Mouse (Mus musculus) lung, postnatal 0 days (tissue): ENCODE results near the gene Rerg. TPM values are rescaled to one million over a fixed set of nuclear protein-coding genes. Genes with fewer than 3 reads are reported as not detected.

Experiments used
- ATAC-seq: fragments of 200-750 bp; cut with Nextera tagmentation; 2 replicates; pipeline ENCODE4 v1.8.0; 2017; ENCODE audit warnings: moderate library complexity
- DNase-seq: peaks from one replicate; pipeline ENCODE4 v3.0.0-alpha.2; 2016; ENCODE audit warnings: low spot score
- H3K27ac ChIP-seq: fragments of 300-500 bp; sonication (generic); 2 replicates; pipeline ENCODE4 v1.5.1; 2014; ENCODE audit warnings: antibody characterized with exemption, mild to moderate bottlenecking, low read length, mixed read lengths
- H3K27me3 ChIP-seq: fragments of 300-500 bp; sonication (generic); replicated peaks from 2 replicates; pipeline ENCODE4 v1.6.1; 2014; ENCODE audit warnings: low read length, mixed read lengths; ENCODE audit not compliant: insufficient read depth
- H3K36me3 ChIP-seq: fragments of 300-500 bp; sonication (generic); 2 replicates; pipeline ENCODE4 v1.6.1; 2014; ENCODE audit warnings: low read length, mixed read lengths; ENCODE audit not compliant: insufficient read depth
- H3K4me1 ChIP-seq: fragments of 300-500 bp; sonication (generic); 2 replicates; pipeline ENCODE4 v1.6.1; 2014; ENCODE audit warnings: antibody characterized with exemption, low read depth, low read length, mixed read lengths; ENCODE audit not compliant: insufficient read depth
- H3K4me2 ChIP-seq: fragments of 300-500 bp; sonication (generic); replicated peaks from 2 replicates; pipeline ENCODE4 v1.6.1; 2014; ENCODE audit warnings: low read depth, mild to moderate bottlenecking, low read length, moderate library complexity, mixed read lengths
- H3K4me3 ChIP-seq: fragments of 300-500 bp; sonication (generic); 2 replicates; pipeline ENCODE4 v1.5.1; 2014; ENCODE audit warnings: low read depth, low read length
- H3K9ac ChIP-seq: fragments of 300-500 bp; sonication (generic); replicated peaks from 2 replicates; pipeline ENCODE4 v1.6.1; 2014; ENCODE audit warnings: low read depth, mild to moderate bottlenecking
- H3K9me3 ChIP-seq: fragments of 300-500 bp; sonication (generic); 2 replicates; pipeline ENCODE4 v1.6.1; 2016; ENCODE audit warnings: low read length, mixed read lengths
- CTCF ChIP-seq: IDR thresholded peaks from 2 replicates; pipeline ENCODE4 v1.5.1; 2016; ENCODE audit warnings: antibody characterized with exemption, mild to moderate bottlenecking
- EP300 ChIP-seq: IDR thresholded peaks from 2 replicates; pipeline ENCODE4 v1.6.1; 2016; ENCODE audit warnings: antibody characterized with exemption, mild to moderate bottlenecking, control low read depth
- WGBS: fragments of 180-500 bp; shearing (Covaris S2); extraction: QIAGEN DNeasy Blood & Tissue Kit; methylation state at CpG from one replicate; pipeline ENCODE4 v1.1.7; 2014; 5-methylcytosine and 5-hydroxymethylcytosine counted together
- polyA plus RNA-seq: library from polyadenylated mRNA; unstranded; fragments of >200 nt; fragmentation: Nextera tagmentation; extraction: Ambion mirVana; gene quantifications from 2 replicates; pipeline ENCODE4 v1.2.1, GENCODE M21; 2015

The Rerg gene
- polyA plus RNA-seq, 1 experiment from 2014 or later = 42.9 TPM

GRCm38 (mm10) chr6:137064786-137065185, 105.5 kb downstream of the Rerg start:
- ATAC-seq = no peak
- WGBS = 87% methylated on average over 14 of the region's 14 CpGs
- no peak for TF ChIP-seq EP300
- no peak for TF ChIP-seq CTCF

GRCm38 (mm10) chr6:137063239-137063940, 106.9 kb downstream of the Rerg start:
- Histone ChIP-seq H3K9ac (no peak overlapping the region), H3K9me3 (no peaks in the 10 kb centered on the region), H3K36me3 (no peaks in the 10 kb centered on the region), H3K4me1 (no peaks in the 10 kb centered on the region), H3K4me3 (no peak overlapping the region), H3K4me2 (no peak overlapping the region), H3K27me3 (no peaks in the 10 kb centered on the region), H3K27ac (no peak overlapping the region)
- no peak for DNase-seq
- TF ChIP-seq CTCF (no peak), EP300 (no peak)
- ATAC-seq = peak; percentile 23; the same call in 1 of the 2 replicates
- 51% methylated on average over 10 of the region's 10 CpGs for WGBS

More at GRCm38 (mm10) chr6:137064786-137065185, 105.5 kb downstream of the Rerg start:
- Histone ChIP-seq H3K9me3 (no peaks in the 10 kb centered on the region), H3K36me3 (no peaks in the 10 kb centered on the region), H3K27me3 (no peaks in the 10 kb centered on the region), H3K9ac (no peak overlapping the region), H3K4me3 (no peak overlapping the region), H3K27ac (no peak overlapping the region), H3K4me1 (no peaks in the 10 kb centered on the region), H3K4me2 (no peak overlapping the region)
- no peak for DNase-seq

- H3K27ac ChIP-seq = no peak overlapping the region
- WGBS = 84% methylated on average over 18 of the region's 18 CpGs
- H3K27me3 ChIP-seq = no peaks in the 10 kb centered on the region
- H3K4me3 ChIP-seq = no peak overlapping the region
- no peak for ATAC-seq
- H3K9me3 ChIP-seq = no peaks in the 10 kb centered on the region
- H3K36me3 ChIP-seq = no peaks in the 10 kb centered on the region
- no peak overlapping the region for H3K4me2 ChIP-seq
- no peak overlapping the region for H3K9ac ChIP-seq
- no peak for DNase-seq
- TF ChIP-seq CTCF (no peak), EP300 (no peak)
- no peaks in the 10 kb centered on the region for H3K4me1 ChIP-seq
Observed at GRCm38 (mm10) chr6:137061880-137062531, 108.3 kb downstream of the Rerg start.

- DNase-seq = no peak
- TF ChIP-seq EP300 (no peak), CTCF (no peak)
- WGBS = 66% methylated on average over 5 of the region's 5 CpGs
Observed at GRCm38 (mm10) chr6:137060595-137060994, 109.7 kb downstream of the Rerg start.

GRCm38 (mm10) chr6:137058257-137058656, 112.0 kb downstream of the Rerg start:
- DNase-seq = no peak
- Histone ChIP-seq H3K4me1 (no peaks in the 10 kb centered on the region), H3K27me3 (no peaks in the 10 kb centered on the region), H3K4me3 (no peak overlapping the region), H3K36me3 (no peaks in the 10 kb centered on the region), H3K9ac (no peak overlapping the region), H3K9me3 (no peaks in the 10 kb centered on the region), H3K4me2 (no peak overlapping the region), H3K27ac (no peak overlapping the region)
- 97% methylated on average over 2 of the region's 2 CpGs for WGBS
- no peak for ATAC-seq
- TF ChIP-seq CTCF (no peak), EP300 (no peak)

More at GRCm38 (mm10) chr6:137060595-137060994, 109.7 kb downstream of the Rerg start:
- no peak for ATAC-seq
- Histone ChIP-seq H3K9me3 (no peaks in the 10 kb centered on the region), H3K27me3 (no peaks in the 10 kb centered on the region), H3K4me3 (no peak overlapping the region), H3K4me2 (no peak overlapping the region), H3K27ac (no peak overlapping the region), H3K36me3 (no peaks in the 10 kb centered on the region), H3K9ac (no peak overlapping the region), H3K4me1 (no peaks in the 10 kb centered on the region)

GRCm38 (mm10) chr6:137054073-137054472, 116.2 kb downstream of the Rerg start:
- WGBS = 66% methylated on average over 2 of the region's 2 CpGs

More at GRCm38 (mm10) chr6:137054073-137054472, 116.2 kb downstream of the Rerg start:
- no peak overlapping the region for H3K27ac ChIP-seq
- H3K4me2 ChIP-seq = no peak overlapping the region
- TF ChIP-seq CTCF (no peak), EP300 (no peak)
- H3K4me1 ChIP-seq = no peaks in the 10 kb centered on the region
- H3K9ac ChIP-seq = no peak overlapping the region
- 0 out of 2 replicates have a peak, but pooled peaks cover 2% of the 10 kb centered on the region for H3K9me3 ChIP-seq
- ATAC-seq = no peak
- no peak for DNase-seq
- H3K36me3 ChIP-seq = no peaks in the 10 kb centered on the region
- no peaks in the 10 kb centered on the region for H3K27me3 ChIP-seq
- no peak overlapping the region for H3K4me3 ChIP-seq
